Mouse (Mus musculus) ES-Bruce4 (cell line): ENCODE measurements around the gene Rps15a.

Source experiments
- CTCF ChIP-seq: IDR thresholded peaks from one replicate; pipeline ENCODE4 v1.8.1; 2011; ENCODE audit warnings: low read depth, low read length
- EP300 ChIP-seq: IDR thresholded peaks from 2 replicates; pipeline ENCODE4 v1.6.1; 2011; ENCODE audit warnings: low read depth, low read length; ENCODE audit not compliant: insufficient read depth
- POLR2A ChIP-seq: IDR thresholded peaks from one replicate; pipeline ENCODE4 v1.8.1; 2011; ENCODE audit warnings: low read length; ENCODE audit not compliant: insufficient read depth

- TF ChIP-seq POLR2A (no peak), CTCF (no peak), EP300 (no peak)
Observed at GRCm38 (mm10) chr7:118119946-118120345, 4.0 kb upstream of the Rps15a start.
